Mouse (Mus musculus) embryonic facial prominence, embryonic 15.5 days (tissue): ENCODE data around the gene Wnt4. TPM values are rescaled to one million over a fixed set of nuclear protein-coding genes. Genes with fewer than 3 reads are reported as not detected.

ENCODE experiments used
- ATAC-seq: fragments of 200-750 bp; cut with Nextera tagmentation; 2 replicates; pipeline ENCODE4 v1.8.0; 2017; ENCODE audit warnings: low read depth, moderate TSS enrichment; ENCODE audit not compliant: insufficient number of reproducible peaks, low FRiP score, low TSS enrichment
- H3K27ac ChIP-seq: fragments of 300-500 bp; sonication (generic); replicated peaks from 2 replicates; pipeline ENCODE4 v1.5.1; 2015; ENCODE audit warnings: mild to moderate bottlenecking, inconsistent platforms
- H3K27me3 ChIP-seq: fragments of 300-500 bp; sonication (generic); 2 replicates; pipeline ENCODE4 v1.6.1; 2015; ENCODE audit warnings: inconsistent platforms
- H3K36me3 ChIP-seq: fragments of 300-500 bp; sonication (generic); 2 replicates; pipeline ENCODE4 v1.6.1; 2015; ENCODE audit warnings: mild to moderate bottlenecking, inconsistent platforms
- H3K4me1 ChIP-seq: fragments of 300-500 bp; sonication (generic); 2 replicates; pipeline ENCODE4 v1.6.1; 2015; ENCODE audit warnings: inconsistent platforms
- H3K4me2 ChIP-seq: fragments of 300-500 bp; sonication (generic); replicated peaks from 2 replicates; pipeline ENCODE4 v1.6.1; 2015; ENCODE audit warnings: mild to moderate bottlenecking, inconsistent platforms
- H3K4me3 ChIP-seq: fragments of 300-500 bp; sonication (generic); replicated peaks from 2 replicates; pipeline ENCODE4 v1.5.1; 2015; ENCODE audit warnings: mild to moderate bottlenecking, inconsistent platforms
- H3K9ac ChIP-seq: fragments of 300-500 bp; sonication (generic); 2 replicates; pipeline ENCODE4 v1.6.1; 2015; ENCODE audit warnings: inconsistent platforms
- H3K9me3 ChIP-seq: fragments of 300-500 bp; sonication (generic); replicated peaks from 2 replicates; pipeline ENCODE4 v1.6.1; 2016; ENCODE audit warnings: inconsistent platforms
- WGBS: fragments of 180-500 bp; shearing (Covaris S2); methylation state at CpG from one replicate; pipeline ENCODE4 v1.1.7; 2015; 5-methylcytosine and 5-hydroxymethylcytosine counted together
- polyA plus RNA-seq: library from polyadenylated mRNA; unstranded; fragments of >200 nt; fragmentation: Nextera tagmentation; extraction: Ambion mirVana; gene quantifications from 2 replicates; pipeline ENCODE4 v1.2.1, GENCODE M21; 2015

Wnt4 gene
- polyA plus RNA-seq, 1 experiment from 2014 or later = 11.6 TPM

- WGBS = 94% methylated on average over 1 of the region's 1 CpGs
- H3K27ac ChIP-seq = no peak overlapping the region
- no peak for ATAC-seq
Measured at GRCm38 (mm10) chr4:137345790-137346189, 68.5 kb downstream of the Wnt4 start.

More at GRCm38 (mm10) chr4:137345790-137346189, 68.5 kb downstream of the Wnt4 start:
- Histone ChIP-seq H3K4me1 (0 out of 2 replicates have a peak, but pooled peaks cover 9% of the 10 kb centered on the region), H3K27me3 (no peaks in the 10 kb centered on the region), H3K4me3 (no peak overlapping the region), H3K4me2 (no peak overlapping the region), H3K9ac (no peak overlapping the region), H3K9me3 (no peaks in the 10 kb centered on the region), H3K36me3 (peaks cover 20% of the 10 kb centered on the region)

Other genes with a start within 250 kb of the Wnt4 start
- gene Zbtb40, start 228.7 kb upstream of the Wnt4 start, polyA plus RNA-seq = 4.5 and 4.6 TPM in 2 replicates
- 672 and 685 TPM in 2 replicates for gene Cdc42, start 80.2 kb downstream of the Wnt4 start, polyA plus RNA-seq
- gene Cela3a, start 132.3 kb downstream of the Wnt4 start, polyA plus RNA-seq = not detected in 2 replicates
- gene Cela3b, start 153.1 kb downstream of the Wnt4 start, polyA plus RNA-seq = not detected in 2 replicates
- not detected in 2 replicates for gene 1700013G24Rik, start 175.8 kb downstream of the Wnt4 start, polyA plus RNA-seq
- 48.5 and 49.1 TPM in 2 replicates for gene Hspg2, start 191.3 kb downstream of the Wnt4 start, polyA plus RNA-seq